Mouse (Mus musculus) gastrocnemius, postnatal 10 days (tissue): ENCODE measurements at regions not wholly inside any gene's neighbourhood (a gene's known extent, or its start where the extent isn't known, plus 50 kb on each side); places are given as distances from the start of the nearest gene placed in this dataset.
A peak's percentile ranks its signal among the peaks of the same experiment; 100 is the strongest.

Experiments used
- DNase-seq: peaks from one replicate; pipeline ENCODE4 v3.0.0; 2021; ENCODE audit warnings: mixed read lengths

DNA sequence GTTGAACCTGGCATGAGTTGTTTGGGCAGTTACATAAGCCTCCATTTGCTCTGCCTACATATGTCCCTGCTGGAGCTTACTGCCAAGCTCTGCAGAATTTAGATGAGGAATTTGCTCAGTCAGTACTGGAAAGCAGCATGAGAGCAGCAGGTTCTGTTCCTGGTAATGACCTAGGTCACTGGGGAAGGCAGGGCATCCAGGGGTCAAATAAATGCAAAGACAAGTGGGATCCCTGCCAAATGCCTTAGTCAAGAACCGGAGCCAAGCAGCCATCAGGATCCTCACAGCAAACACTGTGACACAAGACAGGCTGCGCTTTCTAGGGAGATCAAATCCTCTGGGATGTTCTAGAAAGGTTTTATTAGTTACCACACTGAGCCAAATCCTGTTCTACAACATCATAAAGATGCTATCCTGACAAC is 444.2 kb downstream of the Basp1 start:
- no peak for DNase-seq

DNA sequence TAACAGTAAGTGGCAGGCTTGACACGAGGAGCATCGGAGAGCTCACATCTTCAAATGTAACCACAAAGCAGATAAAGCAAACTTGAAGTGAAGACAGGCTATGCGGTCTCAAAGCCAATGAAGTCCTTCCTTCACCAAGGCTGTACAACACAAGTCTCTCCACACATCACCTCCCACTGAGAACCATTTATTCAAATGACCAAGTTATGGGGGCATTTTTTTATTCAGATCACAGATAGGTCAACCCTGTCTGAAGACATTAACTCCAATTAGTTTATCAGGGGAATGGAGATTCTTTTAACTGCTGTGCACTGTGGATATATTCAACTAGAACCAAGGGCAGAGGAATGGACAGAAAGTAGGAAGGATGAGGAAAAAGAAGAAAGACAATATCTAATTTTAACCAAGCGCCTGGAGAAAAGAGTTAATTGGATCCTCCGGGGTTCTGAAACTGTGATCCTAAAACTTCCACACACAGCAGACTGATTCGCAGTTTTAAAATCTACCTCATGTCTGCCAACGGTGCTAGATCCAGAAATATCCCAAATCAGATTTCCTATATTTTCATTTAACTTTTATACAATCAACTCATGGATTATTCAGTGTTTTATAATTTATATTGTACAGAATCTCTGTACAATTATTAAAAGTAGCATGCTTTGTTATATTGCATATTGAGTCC is 444.8 kb downstream of the Basp1 start:
- no peak for DNase-seq

DNA sequence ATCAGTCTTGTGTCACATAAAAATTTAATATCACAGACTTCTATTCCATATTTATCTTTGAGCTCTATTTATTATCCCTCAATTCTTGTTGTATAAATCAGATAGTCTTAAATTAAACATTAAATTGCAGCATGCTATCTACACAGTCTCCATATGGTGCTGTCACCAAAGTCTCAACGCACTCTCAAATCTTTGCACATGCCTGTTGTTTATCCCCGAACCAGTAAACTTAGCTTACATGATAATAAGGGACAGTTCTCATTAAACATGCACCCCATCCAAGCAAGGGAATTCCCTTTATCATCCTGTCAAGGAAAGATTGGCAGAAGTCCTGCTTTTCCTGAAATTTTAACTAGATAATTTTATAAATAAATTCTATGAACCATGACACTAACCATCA is 483.8 kb downstream of the Basp1 start:
- DNase-seq, result no peak

DNA sequence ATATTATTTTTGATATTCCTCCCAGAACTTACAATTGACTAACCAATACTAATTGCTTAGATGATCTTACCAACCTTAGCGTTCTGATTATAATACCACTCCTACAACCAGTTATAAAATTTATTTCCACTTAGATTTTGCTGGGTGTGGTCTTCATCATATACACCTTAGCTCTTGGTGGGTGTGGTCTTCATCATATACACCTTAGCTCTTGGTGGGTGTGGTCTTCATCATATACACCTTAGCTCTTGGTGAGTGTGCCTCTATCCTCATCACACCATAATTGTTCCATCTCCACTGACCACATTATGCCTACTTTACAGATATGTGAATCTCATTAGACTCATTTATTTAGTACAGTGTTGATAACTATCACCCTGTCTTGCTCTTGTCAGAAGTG is 501.7 kb downstream of the Basp1 start:
- DNase-seq, result no peak

DNA sequence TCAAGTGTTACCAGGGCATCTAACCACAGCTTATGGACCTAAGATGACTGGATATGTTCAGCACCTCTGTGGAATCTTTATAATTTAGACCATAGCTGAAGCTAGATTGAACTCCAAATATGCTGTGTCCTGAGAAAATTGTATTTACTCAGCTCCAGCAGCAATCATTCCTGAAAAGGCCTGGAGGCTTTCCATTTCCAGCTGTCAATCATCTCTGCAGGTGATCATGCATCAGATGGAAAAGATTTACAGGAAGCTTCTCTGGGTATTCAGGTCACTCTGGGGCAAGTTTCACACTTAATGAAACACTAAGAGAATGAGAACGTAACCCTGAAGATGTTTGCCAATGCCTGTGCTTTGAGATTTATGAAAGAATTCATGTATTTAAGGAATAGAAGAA is 502.1 kb downstream of the Basp1 start:
- no peak for DNase-seq

DNA sequence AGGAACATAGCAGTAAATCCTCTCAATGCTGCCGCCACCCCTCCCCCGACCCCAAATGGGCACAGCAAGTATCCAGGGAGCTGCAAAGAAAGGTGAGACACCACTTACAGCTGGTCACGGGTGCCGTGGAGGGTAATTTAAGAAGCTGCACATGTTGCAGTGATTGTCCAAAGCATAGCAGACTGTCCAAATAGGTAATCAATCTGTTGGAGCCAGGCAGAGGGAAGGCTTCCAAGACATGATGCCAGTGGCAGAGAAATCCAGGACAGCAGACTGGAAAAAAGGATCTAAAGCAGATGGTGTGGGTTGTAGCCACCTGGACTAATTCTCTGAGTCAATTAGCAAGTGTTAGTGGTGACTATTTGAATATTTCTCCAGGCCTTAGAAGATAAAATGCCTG is 506.6 kb downstream of the Basp1 start:
- DNase-seq, result no peak

DNA sequence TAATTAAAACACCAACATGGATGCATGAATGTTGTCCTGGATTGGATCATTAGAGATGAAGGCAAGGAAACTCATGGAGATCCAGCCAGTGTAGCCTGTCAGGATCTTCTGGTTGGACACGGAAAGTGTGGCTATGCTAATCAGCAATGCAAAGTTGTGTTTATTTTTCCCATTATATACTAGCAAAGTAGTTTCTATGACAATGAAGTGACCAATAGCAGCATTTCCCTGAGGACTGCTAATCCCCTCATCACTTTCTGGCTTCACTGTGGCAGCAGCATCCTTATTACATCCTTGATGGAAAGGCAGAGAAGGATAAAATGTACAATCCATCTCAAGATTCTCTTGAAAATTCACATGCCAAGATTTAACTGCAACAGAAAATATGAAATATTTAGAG is 534.7 kb downstream of the Basp1 start:
- no peak for DNase-seq

DNA sequence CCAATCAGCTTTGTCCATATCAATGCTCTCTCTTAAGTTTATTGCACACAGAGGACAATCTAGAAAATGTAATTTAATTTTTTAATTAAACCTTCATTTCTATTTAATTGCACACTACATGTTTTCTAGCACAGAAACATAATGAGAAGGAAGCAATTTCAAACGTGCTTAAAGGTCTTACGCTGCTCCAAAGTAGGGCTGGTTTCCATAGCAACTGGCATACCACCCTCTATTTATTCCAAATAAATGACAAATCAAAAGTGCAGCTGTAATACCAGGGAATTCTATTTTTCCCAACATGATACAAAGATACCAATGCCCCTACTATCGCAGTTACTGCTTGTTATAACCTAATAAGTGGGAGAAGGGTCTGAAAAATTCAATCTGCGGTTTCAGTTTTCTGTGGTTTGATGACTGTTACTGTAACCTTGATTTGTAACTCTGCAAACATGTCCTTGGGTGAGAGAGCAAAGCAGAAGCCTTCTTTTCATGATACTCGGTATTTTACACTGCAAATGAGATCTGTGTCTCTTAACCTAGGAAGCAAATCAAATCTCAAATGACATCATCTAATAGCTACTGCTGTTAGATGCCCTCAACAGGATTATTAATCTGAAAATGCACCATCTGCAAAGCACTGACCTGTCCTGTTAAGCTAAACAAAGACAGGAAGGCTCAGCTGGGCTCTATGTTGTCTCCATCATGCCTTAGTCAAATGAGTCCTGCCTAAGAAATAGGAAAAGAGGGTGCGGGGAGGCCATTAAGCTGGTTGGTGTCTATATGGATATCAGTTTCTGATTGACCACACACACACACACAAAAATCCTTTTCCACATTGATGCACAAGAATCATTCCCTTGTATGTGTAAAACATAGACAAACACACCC is 535.6 kb downstream of the Basp1 start:
- DNase-seq, result no peak

DNA sequence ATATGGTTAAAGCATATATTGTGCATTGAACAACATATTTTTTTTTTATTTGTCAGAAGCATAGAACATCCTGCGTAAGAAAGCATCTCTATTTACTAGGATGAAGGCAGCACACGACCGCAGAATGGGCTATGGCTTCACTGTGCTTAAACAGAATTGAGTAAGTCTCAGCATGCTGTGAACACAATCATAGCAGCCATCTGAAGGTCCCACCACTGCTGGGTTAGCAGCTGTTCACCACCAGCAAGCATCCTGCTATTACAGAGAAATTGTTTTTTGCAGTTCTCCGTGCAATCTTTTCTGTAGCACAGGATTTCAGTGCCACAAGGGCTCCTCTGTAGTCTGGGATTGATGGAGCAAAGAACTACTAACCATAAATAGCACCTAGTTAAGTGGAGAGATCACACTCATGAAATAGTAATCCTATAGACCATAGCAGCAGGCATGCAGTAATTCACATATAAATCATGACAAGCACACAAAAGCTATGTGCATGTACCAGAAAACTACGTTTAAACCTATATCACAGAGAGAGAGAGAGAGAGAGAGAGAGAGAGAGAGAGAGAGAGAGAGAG is 537.3 kb downstream of the Basp1 start:
- DNase-seq, result no peak

DNA sequence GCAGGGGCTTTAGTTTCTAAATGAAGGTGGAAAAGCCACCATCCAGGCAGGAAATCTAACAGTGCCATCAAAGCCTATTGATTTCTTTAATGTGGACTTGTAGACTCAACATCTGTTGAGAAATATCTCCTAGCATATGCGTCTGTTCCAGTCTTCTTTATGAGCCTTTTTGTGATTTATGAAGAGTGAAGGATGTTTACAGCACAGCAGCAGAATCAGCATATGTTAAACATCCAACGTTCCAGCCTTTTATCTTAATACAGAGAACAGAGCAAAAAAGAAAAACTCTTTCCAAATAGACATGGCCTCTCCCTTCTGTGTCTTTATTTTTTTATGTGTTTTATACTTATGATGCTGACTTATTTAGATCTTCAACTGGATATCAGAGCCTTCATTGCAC is 573.3 kb downstream of the Basp1 start:
- no peak for DNase-seq

DNA sequence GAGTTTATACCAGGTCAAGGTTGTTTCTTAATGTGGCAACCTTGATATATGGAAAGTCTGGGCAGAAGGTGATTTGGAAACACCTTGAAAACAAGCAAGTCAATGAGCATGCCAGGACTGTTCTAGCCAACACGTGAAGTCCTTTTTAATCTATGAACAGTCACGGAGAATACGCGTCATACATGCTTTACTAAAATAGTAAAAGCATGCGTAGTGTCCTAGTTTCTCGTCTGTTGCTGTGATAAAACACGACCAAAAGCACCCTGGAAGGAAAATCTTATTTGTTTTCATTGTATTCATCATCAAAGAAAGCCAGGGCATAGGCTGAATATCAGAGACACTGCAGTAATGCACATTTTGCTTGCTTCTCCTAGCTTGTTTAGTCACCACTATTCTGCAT is 575.2 kb downstream of the Basp1 start:
- DNase-seq, result no peak

DNA sequence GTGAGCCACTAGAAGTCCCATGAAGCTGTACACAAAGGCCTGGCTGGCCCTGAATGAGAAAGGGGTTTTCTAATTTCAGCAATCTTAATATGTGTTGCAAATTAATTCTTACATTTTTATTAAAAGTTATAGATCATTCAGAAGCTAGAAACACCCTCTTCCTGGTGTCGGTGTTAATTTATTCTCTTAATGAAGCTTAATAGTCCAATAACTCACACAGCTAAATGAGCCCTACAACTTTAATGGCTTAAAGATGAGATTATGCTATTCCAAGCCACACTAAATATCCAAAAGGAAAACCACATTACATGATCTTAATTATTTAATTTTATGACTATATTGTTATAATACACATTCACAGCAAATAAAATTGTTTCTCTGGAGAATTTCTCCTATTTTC is 585.7 kb downstream of the Basp1 start:
- DNase-seq, result no peak

DNA sequence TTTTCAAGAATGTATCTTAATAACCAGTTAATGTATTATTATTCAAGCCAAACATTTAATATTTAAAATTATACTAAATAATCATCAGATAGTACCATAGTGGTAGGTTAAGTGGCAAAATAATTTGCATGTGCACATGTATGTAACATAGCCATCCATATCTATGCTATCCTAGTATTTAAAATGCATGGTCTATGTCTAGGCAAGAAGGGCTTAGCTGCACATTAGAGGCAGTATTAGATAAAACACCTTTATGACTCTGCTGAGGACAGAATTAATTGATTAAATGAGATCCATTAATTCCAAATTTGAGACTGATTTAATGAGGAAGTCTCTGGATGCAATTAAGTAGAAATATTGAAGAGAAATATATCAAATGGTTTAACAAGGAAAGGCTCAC is 586.3 kb downstream of the Basp1 start:
- DNase-seq, result no peak

DNA sequence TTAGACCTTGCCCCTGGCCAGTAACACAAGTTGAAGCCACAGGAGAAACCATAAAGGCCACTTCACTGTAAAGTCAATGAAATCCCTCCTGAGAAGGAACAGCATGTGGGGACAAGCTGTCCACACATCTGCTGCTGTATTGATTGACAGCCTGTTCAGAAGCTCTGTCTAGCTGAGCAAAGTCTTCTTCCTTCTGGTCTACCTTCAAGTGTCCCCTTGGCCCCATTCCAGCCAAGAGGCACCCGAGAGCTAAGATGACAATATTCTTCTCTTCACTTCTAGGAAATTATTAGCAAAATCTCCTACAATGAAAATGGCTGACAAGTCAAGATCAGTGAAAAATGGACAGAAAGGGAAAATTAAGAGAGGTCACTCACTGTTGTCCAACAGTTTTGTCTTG is 616.7 kb downstream of the Basp1 start:
- DNase-seq, result no peak

DNA sequence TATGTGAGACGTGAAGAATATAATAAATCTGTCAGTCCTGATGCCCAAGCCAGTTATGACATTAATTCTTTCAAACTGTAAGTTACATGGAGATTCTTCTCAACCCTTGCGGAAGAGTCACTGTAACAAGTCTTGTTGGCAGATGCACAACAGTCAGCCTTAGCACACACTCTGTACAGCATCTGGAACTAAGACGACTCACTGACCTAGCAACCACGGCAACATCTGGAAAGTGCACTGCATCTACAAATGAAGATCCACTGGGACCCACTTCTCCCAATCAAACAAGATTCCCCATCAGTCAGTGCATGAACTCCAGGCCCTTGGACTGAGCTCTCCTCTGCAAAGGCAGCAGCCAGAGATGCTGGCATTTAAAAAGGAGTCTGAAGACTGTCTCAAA is 620.2 kb downstream of the Basp1 start:
- no peak for DNase-seq

DNA sequence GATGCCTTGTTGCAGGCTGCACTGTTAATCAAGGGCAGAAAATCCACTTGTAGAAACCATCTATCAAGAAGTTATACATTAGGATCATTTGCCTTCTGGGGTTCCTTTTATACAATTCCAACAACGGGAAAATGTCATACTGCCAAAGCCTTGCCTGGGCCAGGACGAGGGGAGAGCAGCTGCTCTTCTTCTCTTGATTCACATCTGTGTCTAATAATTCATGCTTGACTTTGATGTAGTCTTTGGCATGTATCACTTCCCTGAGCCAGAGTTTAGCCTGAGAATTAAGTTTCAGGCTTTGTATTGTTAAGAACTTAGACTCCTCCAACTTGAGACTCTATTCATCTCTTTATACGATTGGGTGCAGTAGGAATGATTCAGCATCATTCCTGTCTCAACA is 627.2 kb downstream of the Basp1 start:
- no peak for DNase-seq

DNA sequence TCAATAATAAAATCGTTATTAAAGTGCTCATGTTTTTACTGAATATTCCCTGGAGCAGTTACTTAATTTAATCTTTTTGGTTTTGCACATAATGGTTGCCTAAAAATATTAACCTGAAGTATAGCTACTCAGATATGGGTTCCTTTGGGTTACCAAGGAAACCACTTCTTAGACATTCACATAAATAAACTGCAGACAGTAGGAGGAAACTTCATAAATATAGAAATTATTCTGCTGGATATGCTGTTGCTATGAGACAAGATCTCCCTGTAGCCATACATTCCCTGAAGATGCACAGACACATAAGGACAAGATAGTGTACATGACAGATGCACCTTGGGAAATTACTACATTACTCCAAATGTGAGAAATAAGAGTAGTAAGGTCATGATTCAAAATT is 635.3 kb downstream of the Basp1 start:
- no peak for DNase-seq

DNA sequence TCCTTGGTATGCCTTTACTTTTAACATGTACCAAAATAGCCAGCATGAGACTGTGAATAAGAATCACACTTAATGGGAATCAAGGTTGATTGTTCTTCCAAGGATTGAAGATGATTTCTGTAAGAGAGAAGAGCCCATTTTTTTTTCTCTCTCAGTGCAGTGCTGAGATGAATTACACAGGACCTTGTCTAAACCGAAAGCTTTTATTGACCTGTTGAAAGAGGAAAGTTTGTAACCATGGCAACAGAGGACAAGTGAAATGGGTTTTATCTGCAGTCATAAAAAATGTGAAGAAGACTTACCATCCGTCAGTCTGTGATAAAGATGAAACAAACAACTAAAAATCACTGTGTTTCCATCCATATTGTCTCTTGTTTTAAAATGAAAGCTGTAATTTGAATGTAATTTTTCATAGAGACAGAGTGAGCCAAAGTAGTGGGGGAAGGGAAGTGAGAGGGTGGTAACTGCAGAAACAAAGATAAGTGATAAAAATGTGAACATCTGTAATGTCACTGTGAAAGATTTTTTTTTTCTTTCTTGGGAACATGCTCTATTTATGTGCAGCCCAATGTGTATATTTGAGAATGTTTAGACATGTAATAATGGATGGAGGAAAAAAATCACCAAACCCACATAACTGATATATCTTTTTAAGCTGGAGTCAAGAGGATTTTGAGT is 661.9 kb downstream of the Basp1 start:
- DNase-seq, result no peak

DNA sequence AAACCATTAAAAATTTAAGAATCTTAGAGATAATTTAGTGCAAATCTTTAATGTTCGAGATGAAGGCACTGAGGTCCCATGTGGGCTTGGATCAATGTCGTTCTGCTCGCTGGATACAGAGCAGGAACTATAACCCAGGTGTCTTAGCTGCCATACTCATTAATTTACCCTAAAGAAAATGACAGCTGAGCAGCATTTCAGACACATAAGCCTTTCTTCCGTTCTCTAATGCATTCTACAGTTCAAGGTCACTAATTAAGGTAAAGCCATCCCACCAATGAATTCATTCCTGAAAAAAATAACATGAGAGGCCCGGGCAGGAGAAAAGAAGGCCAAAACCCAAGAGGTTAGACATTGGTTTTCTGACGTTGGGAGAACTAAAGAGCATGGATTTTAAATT is 670.3 kb downstream of the Basp1 start:
- no peak for DNase-seq

DNA sequence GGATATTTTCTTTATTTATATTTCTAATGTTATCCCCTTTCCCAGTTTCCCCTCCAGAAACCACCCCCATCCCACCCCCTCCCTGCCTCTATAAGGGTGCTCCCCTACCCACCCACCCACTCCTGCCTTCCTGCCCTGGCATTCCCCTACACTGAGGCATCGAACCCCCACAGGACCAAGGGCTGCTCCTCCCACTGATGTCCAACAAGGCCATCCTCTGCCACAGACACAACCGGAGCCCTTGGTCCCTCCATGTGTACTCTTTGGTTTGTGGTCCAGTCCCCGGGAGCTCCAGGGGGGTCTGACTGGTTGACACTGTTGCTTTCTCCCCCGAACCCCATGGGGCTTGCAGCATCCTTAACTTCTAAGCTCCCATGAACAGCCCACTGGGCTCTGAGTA is 688.4 kb downstream of the Basp1 start:
- no peak for DNase-seq

DNA sequence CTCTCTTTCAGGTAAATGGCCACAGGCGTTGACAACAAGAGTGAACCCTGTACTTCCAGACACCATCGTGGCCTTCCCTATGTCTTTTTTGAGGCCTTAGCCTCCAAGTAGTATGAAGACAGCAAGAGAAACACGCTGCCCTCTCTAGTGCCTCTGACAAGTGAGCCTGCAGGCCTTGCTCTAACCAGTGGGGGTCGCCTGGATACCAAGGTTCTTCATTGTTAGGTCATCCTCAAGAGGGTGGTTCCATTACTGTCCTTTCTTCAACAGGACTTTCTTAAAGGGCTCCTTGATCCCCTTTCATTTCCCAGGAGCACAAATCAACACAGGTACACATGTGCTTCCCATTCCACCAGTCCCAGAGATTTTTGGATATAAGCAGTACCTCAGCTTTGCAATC is 688.9 kb downstream of the Basp1 start:
- peak; percentile 26 for DNase-seq

DNA sequence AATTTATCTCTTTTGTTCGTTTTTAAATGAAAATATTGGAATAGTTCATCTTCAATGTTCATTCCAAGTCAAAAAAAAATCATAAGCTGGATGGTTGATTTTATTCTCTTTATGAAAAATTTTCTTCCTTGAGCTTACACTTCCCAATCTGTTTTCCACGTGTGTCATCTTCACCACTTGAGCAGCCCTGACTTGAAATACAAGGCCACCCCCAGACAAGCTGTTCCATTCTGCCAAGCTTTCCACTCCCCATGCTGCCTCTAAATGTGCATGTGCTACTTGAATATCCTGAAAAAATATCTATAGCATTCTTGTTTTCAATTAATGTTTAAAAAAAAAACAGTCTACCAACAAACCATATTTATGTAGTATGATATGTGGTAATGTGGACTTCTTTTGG is 693.2 kb downstream of the Basp1 start:
- no peak for DNase-seq

DNA sequence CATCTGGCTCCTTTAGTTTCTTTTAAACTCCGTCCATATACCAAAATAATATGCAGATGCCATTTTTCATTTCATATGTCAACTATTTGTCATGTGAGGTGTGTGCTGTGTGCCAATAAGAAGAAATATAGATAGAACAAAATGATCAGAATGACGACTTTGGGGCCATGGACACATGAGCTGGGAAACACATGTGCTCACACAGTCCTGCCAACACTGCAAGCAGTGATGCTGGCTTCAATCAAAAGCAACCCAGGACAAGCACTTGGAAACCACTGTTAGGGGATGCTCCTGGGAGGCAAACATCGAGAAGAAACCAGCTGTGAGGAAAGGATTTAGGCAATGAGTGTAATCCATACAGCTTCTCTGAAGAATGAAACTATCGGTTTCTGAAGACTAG is 731.4 kb downstream of the Basp1 start:
- no peak for DNase-seq
